Mouse (Mus musculus): ENCODE results near the gene Slc9a8.

DNA sequence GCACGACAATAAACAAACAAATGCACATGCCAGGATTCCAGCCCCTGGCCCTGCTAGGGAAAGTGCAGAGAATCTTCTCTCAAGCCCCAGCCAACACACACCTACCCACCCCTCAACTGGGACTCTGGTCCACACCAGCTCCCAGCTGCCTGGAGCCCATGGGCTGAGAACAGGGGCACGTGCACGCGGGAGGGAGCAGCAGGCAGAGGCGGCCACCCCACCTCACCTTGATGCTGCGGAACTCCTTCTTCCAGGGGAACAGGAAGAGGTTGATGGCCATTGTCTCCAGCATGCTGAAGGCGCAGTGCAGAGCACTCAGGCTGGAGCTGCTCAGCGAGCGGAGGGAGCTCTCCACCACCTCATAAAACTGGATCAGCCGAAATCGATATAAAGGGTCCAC is 63.4 kb downstream of the Slc9a8 start:
- TF ChIP-seq CTCF (IDR thresholded peaks at IDR 0.05; ENCODE audit: low read depth) = no peak
- TF ChIP-seq EP300 (IDR thresholded peaks at IDR 0.05; ENCODE audit: low read depth) = no peak

Measured in liver, postnatal 0 days (tissue).